Mouse (Mus musculus) lung, postnatal 0 days (tissue): ENCODE data around the gene D430042O09Rik. TPM values are rescaled to one million over a fixed set of nuclear protein-coding genes. Genes with fewer than 3 reads are reported as not detected.

Experiments used
- ATAC-seq: fragments of 200-750 bp; cut with Nextera tagmentation; 2 replicates; pipeline ENCODE4 v1.8.0; 2017; ENCODE audit warnings: moderate library complexity
- DNase-seq: peaks from one replicate; pipeline ENCODE4 v3.0.0-alpha.2; 2016; ENCODE audit warnings: low spot score
- H3K27ac ChIP-seq: fragments of 300-500 bp; sonication (generic); 2 replicates; pipeline ENCODE4 v1.5.1; 2014; ENCODE audit warnings: antibody characterized with exemption, mild to moderate bottlenecking, low read length, mixed read lengths
- H3K27me3 ChIP-seq: fragments of 300-500 bp; sonication (generic); replicated peaks from 2 replicates; pipeline ENCODE4 v1.6.1; 2014; ENCODE audit warnings: low read length, mixed read lengths; ENCODE audit not compliant: insufficient read depth
- H3K36me3 ChIP-seq: fragments of 300-500 bp; sonication (generic); 2 replicates; pipeline ENCODE4 v1.6.1; 2014; ENCODE audit warnings: low read length, mixed read lengths; ENCODE audit not compliant: insufficient read depth
- H3K4me1 ChIP-seq: fragments of 300-500 bp; sonication (generic); 2 replicates; pipeline ENCODE4 v1.6.1; 2014; ENCODE audit warnings: antibody characterized with exemption, low read depth, low read length, mixed read lengths; ENCODE audit not compliant: insufficient read depth
- H3K4me2 ChIP-seq: fragments of 300-500 bp; sonication (generic); replicated peaks from 2 replicates; pipeline ENCODE4 v1.6.1; 2014; ENCODE audit warnings: low read depth, mild to moderate bottlenecking, low read length, moderate library complexity, mixed read lengths
- H3K4me3 ChIP-seq: fragments of 300-500 bp; sonication (generic); 2 replicates; pipeline ENCODE4 v1.5.1; 2014; ENCODE audit warnings: low read depth, low read length
- H3K9ac ChIP-seq: fragments of 300-500 bp; sonication (generic); replicated peaks from 2 replicates; pipeline ENCODE4 v1.6.1; 2014; ENCODE audit warnings: low read depth, mild to moderate bottlenecking
- H3K9me3 ChIP-seq: fragments of 300-500 bp; sonication (generic); 2 replicates; pipeline ENCODE4 v1.6.1; 2016; ENCODE audit warnings: low read length, mixed read lengths
- CTCF ChIP-seq: IDR thresholded peaks from 2 replicates; pipeline ENCODE4 v1.5.1; 2016; ENCODE audit warnings: antibody characterized with exemption, mild to moderate bottlenecking
- EP300 ChIP-seq: IDR thresholded peaks from 2 replicates; pipeline ENCODE4 v1.6.1; 2016; ENCODE audit warnings: antibody characterized with exemption, mild to moderate bottlenecking, control low read depth
- WGBS: fragments of 180-500 bp; shearing (Covaris S2); extraction: QIAGEN DNeasy Blood & Tissue Kit; methylation state at CpG from one replicate; pipeline ENCODE4 v1.1.7; 2014; 5-methylcytosine and 5-hydroxymethylcytosine counted together
- polyA plus RNA-seq: library from polyadenylated mRNA; unstranded; fragments of >200 nt; fragmentation: Nextera tagmentation; extraction: Ambion mirVana; gene quantifications from 2 replicates; pipeline ENCODE4 v1.2.1, GENCODE M21; 2015

D430042O09Rik gene
- polyA plus RNA-seq, 1 experiment from 2014 or later, result 5.8 TPM

DNA sequence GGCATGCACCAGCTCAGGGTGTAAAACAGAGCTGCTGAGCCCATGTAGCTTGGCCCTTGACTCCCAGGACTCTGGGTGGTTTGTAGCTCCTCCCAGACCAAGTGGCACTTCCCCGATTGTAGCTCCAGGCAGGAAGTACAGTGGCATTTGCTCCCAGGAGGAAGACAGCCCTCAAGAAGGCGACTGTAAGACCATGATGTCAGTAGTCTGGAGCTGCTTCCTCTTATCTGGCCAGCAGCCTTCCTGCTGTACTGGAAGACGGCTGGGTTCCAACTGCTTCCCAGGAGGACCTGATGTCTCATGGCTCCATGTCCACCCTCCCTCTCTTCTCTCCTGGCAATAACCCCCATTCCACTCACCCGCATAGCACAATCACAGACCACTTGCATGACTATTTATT lies 170.4 kb downstream of the D430042O09Rik start:
- Histone ChIP-seq H3K9ac (no peak overlapping the region), H3K27ac (no peak overlapping the region), H3K27me3 (no peaks in the 10 kb centered on the region), H3K9me3 (no peaks in the 10 kb centered on the region), H3K4me2 (no peak overlapping the region), H3K4me1 (no peaks in the 10 kb centered on the region), H3K4me3 (no peak overlapping the region), H3K36me3 (no peaks in the 10 kb centered on the region)
- peak; percentile 19 for DNase-seq
- TF ChIP-seq EP300, result no peak
- TF ChIP-seq CTCF, result no peak
- peak; percentile 29; the same call in 1 of the 2 replicates for ATAC-seq
- WGBS, result 40% methylated on average over 4 of the region's 4 CpGs

DNA sequence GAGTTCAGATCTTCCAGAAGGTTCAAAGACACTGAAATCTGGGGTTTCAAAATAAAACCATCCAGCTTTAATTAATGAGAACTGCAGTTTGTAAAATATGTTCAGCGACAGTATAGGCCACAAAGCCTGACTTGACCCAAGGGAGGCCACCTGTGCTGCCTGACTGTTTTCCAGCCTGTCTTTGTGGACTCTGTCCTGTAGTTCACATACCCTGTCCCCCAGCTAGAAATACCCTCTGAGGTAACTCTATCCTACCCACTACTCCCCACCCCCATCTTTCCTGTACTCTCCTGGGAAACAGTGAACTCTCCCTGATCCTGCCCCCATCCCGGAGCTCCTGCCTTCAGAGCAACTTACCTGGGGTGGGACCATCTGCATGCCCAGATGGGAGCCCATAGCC lies 175.5 kb downstream of the D430042O09Rik start:
- WGBS, result 77% methylated on average over 2 of the region's 2 CpGs
- Histone ChIP-seq H3K4me3 (no peak overlapping the region), H3K27ac (no peak overlapping the region), H3K4me2 (no peak overlapping the region), H3K36me3 (no peaks in the 10 kb centered on the region), H3K9me3 (no peaks in the 10 kb centered on the region), H3K4me1 (peaks cover 3% of the 10 kb centered on the region; the same call in 1 of the 2 replicates), H3K9ac (no peak overlapping the region), H3K27me3 (no peaks in the 10 kb centered on the region)
- DNase-seq, result no peak
- TF ChIP-seq CTCF (no peak), EP300 (no peak)
- no peak for ATAC-seq

DNA sequence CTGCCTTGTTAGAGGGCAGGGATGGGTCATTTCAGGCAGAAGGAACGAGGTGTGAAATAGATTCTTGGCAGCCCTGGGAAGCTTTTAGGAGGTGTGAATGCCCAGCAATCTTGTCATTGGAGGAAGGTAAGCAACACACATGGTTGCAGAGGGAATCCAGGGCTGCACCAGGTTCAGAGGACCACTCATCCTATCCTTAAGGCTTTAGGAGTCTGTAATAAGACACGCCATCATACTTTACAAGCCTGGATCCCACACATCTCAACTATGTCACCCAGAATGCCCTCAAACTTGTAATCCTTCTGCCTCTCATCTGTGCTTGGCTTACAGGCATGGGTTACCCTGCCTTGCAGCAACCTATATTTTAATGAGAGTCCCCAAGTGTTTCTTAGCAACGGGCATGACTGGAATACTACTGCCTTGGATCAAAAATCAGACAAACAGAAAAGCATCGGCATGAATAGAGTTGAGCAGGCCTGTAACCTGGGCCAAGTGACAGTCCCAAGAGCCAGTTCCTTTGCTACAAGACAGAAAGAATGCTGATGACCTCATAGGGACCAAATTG lies 178.5 kb downstream of the D430042O09Rik start:
- TF ChIP-seq CTCF, result no peak
- no peak for TF ChIP-seq EP300
- peaks cover 3% of the 10 kb centered on the region; the same call in 1 of the 2 replicates for H3K4me1 ChIP-seq
- WGBS, result 59% methylated on average over 4 of the region's 4 CpGs
- no peaks in the 10 kb centered on the region for H3K27me3 ChIP-seq
- no peak for ATAC-seq
- DNase-seq, result no peak
- H3K9ac ChIP-seq, result no peak overlapping the region
- H3K27ac ChIP-seq, result no peak overlapping the region
- H3K4me2 ChIP-seq, result no peak overlapping the region
- no peaks in the 10 kb centered on the region for H3K9me3 ChIP-seq
- no peak overlapping the region for H3K4me3 ChIP-seq
- no peaks in the 10 kb centered on the region for H3K36me3 ChIP-seq

DNA sequence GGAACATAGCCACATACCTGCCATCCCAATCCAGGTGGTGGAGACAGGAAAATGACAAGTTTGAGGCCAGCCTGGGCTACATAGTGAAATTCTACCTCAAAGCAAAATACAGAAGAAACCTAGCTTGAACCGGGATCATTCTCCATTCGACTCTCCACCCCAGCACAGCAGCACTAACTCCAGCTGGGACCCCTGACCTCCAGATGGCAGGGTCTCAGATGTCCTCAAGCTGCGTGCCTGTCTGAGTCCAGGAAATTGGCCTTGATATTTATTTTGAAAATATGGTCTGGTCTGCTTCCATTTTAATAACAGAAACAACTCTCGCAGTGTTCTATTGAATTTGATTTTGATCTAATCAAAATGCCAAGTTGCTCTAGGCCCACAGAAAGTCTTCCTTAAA lies 179.4 kb downstream of the D430042O09Rik start:
- Histone ChIP-seq H3K4me2 (no peak overlapping the region), H3K27ac (no peak overlapping the region), H3K36me3 (no peaks in the 10 kb centered on the region), H3K9me3 (no peaks in the 10 kb centered on the region), H3K9ac (no peak overlapping the region), H3K4me3 (no peak overlapping the region), H3K4me1 (peaks cover 3% of the 10 kb centered on the region; the same call in 1 of the 2 replicates), H3K27me3 (no peaks in the 10 kb centered on the region)
- ATAC-seq, result no peak
- 42% methylated on average over 4 of the region's 4 CpGs for WGBS
- TF ChIP-seq CTCF, result no peak
- TF ChIP-seq EP300, result no peak
- DNase-seq, result no peak

DNA sequence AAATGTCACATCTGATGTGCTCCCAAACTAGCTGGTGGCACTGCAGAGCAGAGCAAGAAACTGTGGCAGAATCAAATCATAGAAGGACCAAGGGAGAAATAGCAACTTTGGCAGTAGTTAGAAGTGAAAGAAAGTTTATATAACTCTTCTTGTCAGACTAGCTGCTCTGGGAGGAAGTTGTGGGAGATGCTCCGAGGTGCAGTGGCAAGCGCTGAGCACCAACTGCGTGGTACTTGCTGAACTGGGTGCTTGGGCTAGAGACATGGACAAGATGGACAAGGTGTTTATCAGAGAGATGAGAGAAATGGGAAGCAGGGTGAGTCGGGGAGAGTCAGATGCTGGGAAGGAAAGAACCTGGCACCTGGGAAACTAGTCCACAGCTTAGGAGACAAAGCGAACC lies 180.1 kb downstream of the D430042O09Rik start:
- DNase-seq (no peak), ATAC-seq (no peak)
- Histone ChIP-seq H3K4me1 (peaks cover 3% of the 10 kb centered on the region; the same call in 1 of the 2 replicates), H3K4me3 (no peak overlapping the region), H3K4me2 (no peak overlapping the region), H3K9ac (no peak overlapping the region), H3K9me3 (no peaks in the 10 kb centered on the region), H3K36me3 (no peaks in the 10 kb centered on the region), H3K27me3 (no peaks in the 10 kb centered on the region), H3K27ac (no peak overlapping the region)
- TF ChIP-seq CTCF (no peak), EP300 (no peak)
- WGBS, result 79% methylated on average over 5 of the region's 5 CpGs

- H3K27me3 ChIP-seq, result no peaks in the 10 kb centered on the region
- H3K27ac ChIP-seq, result no peak overlapping the region
- WGBS, result 41% methylated on average over 12 of the region's 12 CpGs
- TF ChIP-seq CTCF (peak; percentile 42), EP300 (no peak)
- no peak overlapping the region for H3K4me2 ChIP-seq
- no peak overlapping the region for H3K4me3 ChIP-seq
- no peaks in the 10 kb centered on the region for H3K36me3 ChIP-seq
- peaks cover 3% of the 10 kb centered on the region; the same call in 1 of the 2 replicates for H3K4me1 ChIP-seq
- DNase-seq (peak; percentile 79), ATAC-seq (peak; percentile 62)
- H3K9ac ChIP-seq, result no peak overlapping the region
- no peaks in the 10 kb centered on the region for H3K9me3 ChIP-seq
Measured at GRCm38 (mm10) chr7:125888373-125888772, 180.7 kb downstream of the D430042O09Rik start.
